Mouse (Mus musculus) left cerebral cortex, postnatal 14 days (tissue): ENCODE measurements around the gene Dda1. TPM values are rescaled to one million over a fixed set of nuclear protein-coding genes. Genes with fewer than 3 reads are reported as not detected.
"Not testable (repeated sequence)": the region's sequence is repeated elsewhere in the genome, so short reads cannot be mapped to it uniquely, and the experiment has no call there.

Experiments used
- DNase-seq, 2 experiments: peaks; one replicate each; pipeline ENCODE4 v3.0.0; 2021 to 2022; ENCODE audit warnings: low spot score in 2 of 2, mixed read lengths in 1 of 2
- intact Hi-C: fragments of 180-260 bp; cut with DNase I; formaldehyde crosslinking; loops from one replicate; pipeline ENCODE4 v1.15.1; 2025
- long read RNA-seq, 2 experiments: library from polyadenylated mRNA; stranded (forward); transcript quantifications; one replicate each; pipeline ENCODE4 v2.0.0; 2021
- total RNA-seq, 2 experiments: library from RNA; stranded (reverse); gene quantifications; 2 replicates each; pipeline ENCODE4 v1.2.3; 2021

Gene Dda1
- total RNA-seq = 100 to 1,000 TPM in 1 of 2 experiments, 10 to 100 TPM in 1; 96.0 to 106 TPM
- long read RNA-seq, experiment 1, transcript Dda1-204 (4 exons, 1,881 nt) = minor isoform, 22 of 263 reads
- long read RNA-seq, experiment 1, transcript Dda1-202 (5 exons, 1,933 nt) = major isoform, 189 of 263 reads
- long read RNA-seq, experiment 1, transcript Dda1-205 (5 exons, 1,929 nt) = minor isoform, 15 of 263 reads
- long read RNA-seq, experiment 1, partial matches to known transcripts = 1 of 263 reads
- long read RNA-seq, experiment 1, other reads (novel, unspliced or antisense) = 28 of 263 reads
- long read RNA-seq, experiment 2, transcript Dda1-204 (4 exons, 1,881 nt) = minor isoform, 22 of 261 reads
- long read RNA-seq, experiment 2, transcript Dda1-205 (5 exons, 1,929 nt) = minor isoform, 18 of 261 reads
- long read RNA-seq, experiment 2, transcript Dda1-202 (5 exons, 1,933 nt) = major isoform, 176 of 261 reads
- long read RNA-seq, experiment 2, partial matches to known transcripts = 1 of 261 reads
- long read RNA-seq, experiment 2, other reads (novel, unspliced or antisense) = 35 of 261 reads

GRCm38 (mm10) chr8:71468916-71469315 lies at the start of gene Dda1:
Gene Dda1 (plus strand): TSS chr8:71469199.
- DNase-seq = peak; percentile 98 to 99
- intact Hi-C loops = no loop called here

DNA sequence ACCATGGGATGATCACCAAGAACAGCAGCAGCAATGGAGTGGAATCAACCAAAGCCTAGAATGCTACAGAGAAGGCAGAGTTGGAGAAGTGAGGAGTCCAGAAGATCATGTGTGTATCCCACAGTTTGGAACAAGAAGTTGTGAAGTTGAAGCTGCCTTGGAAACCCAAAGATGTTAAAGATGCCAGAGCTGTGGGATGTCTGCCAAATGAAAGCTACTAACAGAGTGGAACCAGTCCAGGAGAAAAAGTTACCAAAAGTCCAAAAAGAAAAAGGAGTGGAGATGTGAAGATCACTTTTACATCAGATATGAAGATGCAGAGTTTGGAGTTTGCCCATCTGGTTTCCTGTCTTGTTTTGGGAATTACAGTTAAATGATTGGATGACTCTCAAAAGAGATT lies 46.9 kb upstream of the Dda1 start:
- DNase-seq = no peak
- intact Hi-C loops = no loop called here

DNA sequence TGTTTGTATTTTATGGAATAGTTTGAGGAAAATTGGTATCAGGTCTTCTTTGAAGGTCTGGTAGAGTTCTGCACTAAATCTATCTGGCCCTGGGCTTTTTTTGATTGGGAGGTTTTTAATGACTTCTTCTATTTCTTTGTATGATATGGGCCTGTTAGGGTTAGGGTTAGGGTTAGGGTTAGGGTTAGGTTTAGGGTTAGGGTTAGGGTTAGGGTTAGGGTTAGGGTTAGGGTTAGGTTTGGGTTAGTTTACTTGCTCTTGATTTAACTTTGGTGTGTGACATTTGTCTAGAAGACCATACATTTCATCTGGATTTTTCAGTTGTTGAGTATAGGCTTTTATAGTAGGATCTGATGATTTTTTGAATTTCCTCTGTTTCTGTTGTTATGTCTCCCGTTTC lies 36.1 kb upstream of the Dda1 start:
- DNase-seq, intact Hi-C loops: not testable (repeated sequence)

DNA sequence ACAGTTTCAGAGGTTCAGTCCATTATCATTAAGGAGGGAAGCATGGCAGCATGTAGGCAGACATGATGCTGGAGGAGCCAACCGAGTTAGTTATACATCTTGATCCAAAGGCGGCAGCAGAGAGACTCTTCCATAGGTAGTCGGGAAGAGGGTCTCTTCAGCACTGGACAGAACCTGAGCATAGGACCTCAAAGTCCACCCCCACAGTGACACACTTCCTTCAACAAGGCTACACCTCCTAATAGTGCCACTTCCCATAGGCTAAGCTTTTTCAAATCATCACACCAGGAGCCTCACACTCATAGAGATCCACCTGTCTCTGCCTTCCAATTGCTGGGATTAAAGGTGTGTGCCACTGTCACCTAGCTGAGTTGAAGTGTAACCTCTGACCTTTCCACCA lies 32.0 kb upstream of the Dda1 start:
- no peak for DNase-seq
- intact Hi-C loops = no loop called here

DNA sequence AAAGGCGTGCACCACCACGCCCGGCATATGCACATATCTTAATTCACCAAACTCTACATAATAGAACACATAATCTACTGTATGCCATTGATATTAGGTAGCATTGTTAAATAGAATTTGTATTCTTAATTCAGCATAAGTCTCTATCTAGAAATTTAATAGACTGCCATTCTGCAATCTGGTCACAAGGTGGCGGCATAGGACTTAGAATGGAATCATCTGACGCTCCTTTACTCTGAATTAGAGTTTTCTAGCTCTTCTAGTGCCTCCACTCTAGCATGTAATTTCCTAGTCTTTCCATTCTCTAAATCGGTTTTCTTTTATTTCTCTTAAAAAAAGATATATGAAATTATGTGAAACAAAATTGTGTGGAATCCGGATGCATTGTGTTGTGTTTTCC lies 27.6 kb upstream of the Dda1 start:
- peak; percentile 34 to 47 for DNase-seq
- intact Hi-C loops = loop anchor here (5.0 kb wide), 2 partner anchors 81 to 161 kb away; no protein-coding TSS in a partner anchor

- no peak for DNase-seq
- intact Hi-C loops = no loop called here
Observed at GRCm38 (mm10) chr8:71445096-71445495, 23.9 kb upstream of the Dda1 start.

GRCm38 (mm10) chr8:71451337-71451736 lies 17.7 kb upstream of the Dda1 start:
- intact Hi-C loops = no loop called here
- no peak for DNase-seq

DNA sequence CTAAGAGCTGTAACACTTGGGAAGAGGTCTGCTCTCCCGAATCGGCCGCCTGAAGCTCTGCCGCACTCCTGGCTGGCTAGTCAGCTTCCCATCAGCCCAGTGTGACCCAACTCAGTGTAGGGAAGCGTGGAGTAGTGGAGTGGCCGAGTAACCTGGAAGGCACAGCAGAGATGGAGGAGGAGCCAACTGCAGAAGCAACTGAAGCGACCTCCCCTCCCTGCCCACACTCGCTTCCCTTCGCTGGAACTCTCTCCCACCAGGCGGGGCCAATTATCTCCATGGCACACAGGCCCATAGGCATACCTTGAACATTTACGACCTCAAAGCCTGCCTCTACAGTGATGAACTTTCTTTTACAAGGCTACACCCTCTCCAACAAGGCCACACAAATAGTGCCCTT lies 17.2 kb upstream of the Dda1 start:
- intact Hi-C loops = no loop called here
- DNase-seq = no peak

DNA sequence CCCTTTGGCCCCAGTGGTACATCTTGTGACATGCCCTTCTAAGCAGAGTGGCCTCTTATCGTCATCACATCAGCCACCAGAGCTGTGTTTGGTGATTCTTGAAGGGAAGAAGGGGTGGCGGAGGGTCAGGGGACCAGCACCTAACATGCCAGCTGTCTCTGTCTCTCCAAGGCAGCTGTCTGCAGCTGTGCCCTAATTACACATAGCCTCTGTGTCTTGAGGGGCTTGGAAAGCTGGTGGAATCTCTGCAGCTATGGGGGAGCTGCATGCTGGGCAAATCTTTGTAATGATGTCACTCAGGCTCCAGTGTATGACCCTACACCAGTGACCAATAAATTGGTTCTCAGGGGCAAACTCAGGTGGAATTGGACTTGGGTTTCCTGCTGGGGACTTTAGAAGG lies 16.3 kb upstream of the Dda1 start:
- intact Hi-C loops = no loop called here
- DNase-seq = no peak

GRCm38 (mm10) chr8:71454668-71455067 lies 14.3 kb upstream of the Dda1 start:
- intact Hi-C loops = no loop called here
- peak in 1 of 2 experiments; percentile 0 for DNase-seq

DNA sequence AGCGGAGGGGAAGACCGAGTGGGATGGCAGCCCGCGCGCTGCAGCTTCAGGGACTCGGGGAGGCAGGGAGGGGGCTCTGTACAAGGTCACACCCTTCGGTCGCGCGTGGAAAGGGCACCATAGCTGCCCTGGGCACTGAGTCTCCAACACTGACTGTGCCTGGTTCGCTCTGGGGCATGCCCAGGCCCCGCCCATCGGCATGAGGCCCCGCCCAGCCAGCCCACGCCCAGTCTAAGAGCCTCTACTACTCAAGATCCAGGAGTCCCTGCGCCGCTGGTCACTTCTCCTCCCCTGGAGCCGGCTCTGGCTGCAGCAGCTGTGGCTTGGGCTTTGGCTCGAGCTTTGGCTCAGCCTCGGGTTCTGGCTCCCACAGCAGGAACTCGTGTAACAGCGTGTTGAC lies 12.1 kb upstream of the Dda1 start:
- peak in 1 of 2 experiments; percentile 5 for DNase-seq

GRCm38 (mm10) chr8:71457659-71458270 lies 11.2 kb upstream of the Dda1 start:
- no peak for DNase-seq
- intact Hi-C loops = no loop called here

More for the DNA sequence above, 12.1 kb upstream of the Dda1 start:
- intact Hi-C loops = no loop called here

GRCm38 (mm10) chr8:71460716-71461115 lies 8.3 kb upstream of the Dda1 start:
- no peak for DNase-seq
- intact Hi-C loops = loop anchor here (5.0 kb wide), 1 partner anchor 553 kb away; the partner anchor contains the start of gene Map1s

DNA sequence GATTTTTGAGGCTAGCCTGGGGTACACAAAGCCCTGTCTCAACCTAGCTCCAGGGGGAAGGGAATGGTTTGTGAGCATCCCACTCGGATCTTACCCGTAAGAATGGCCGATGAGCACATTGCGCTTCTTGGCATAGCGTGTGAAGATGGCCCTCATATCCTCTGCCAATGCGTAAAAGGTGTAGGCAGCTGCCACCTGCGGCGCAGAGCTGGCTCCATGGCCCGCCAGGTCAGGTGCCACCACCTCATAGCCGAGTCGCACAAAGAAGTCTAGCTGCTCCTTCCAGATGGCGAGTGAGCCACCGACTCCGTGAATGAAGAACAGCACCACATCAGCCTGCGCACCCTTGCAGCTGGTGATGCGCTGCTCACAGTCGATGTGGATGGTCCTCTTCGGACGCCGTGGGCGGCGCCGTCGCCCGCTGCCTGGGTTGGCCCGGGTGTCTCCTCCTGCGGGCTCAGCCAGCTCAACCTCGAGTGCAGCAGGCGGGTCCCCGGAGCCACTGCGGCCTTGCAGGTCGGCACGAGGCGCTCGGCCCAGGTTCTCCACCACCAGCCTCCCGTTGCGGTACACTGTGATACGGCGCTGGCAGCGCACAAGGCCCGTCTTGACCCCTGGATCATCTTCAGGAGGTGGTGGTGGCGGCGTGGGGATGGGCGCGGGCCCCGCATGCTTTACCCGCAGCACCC lies 7.7 kb upstream of the Dda1 start:
- no peak for DNase-seq
- intact Hi-C loops = loop anchor here (5.0 kb wide), 1 partner anchor 554 kb away; the partner anchor contains the start of gene Map1s

GRCm38 (mm10) chr8:71462191-71462590 lies 6.8 kb upstream of the Dda1 start:
- intact Hi-C loops = loop anchor here (5.0 kb wide), 1 partner anchor 555 kb away; the partner anchor contains the start of gene Map1s
- no peak for DNase-seq

DNA sequence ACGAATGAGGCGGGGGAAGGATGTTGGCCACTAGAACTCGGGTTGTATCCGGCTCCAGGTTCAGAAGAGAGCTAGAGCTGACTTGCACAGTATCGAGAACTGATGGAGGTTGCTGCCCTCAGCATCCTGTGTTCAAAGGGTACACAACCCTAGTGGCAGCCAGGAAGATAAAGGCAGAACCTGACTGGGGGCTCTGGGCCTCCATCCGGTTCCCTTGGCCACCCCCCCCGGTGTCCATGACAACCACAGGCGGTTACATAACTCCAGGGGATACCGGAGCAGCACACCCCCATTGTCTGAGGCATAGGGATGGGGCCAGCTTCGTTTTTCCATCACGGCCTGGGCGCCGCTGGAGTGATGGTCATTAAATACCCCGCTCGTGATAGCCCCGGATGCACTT lies 6.2 kb upstream of the Dda1 start:
- intact Hi-C loops = loop anchor here (5.0 kb wide), 1 partner anchor 555 kb away; the partner anchor contains the start of gene Map1s
- DNase-seq = peak in 1 of 2 experiments; percentile 76

- intact Hi-C loops = loop anchor here (5.0 kb wide), 1 partner anchor 556 kb away; the partner anchor contains the start of gene Map1s
- peak; percentile 98 to 99 for DNase-seq
Observed at GRCm38 (mm10) chr8:71463188-71464033, 5.6 kb upstream of the Dda1 start, which contains the start of gene Abhd8. Gene Abhd8 (minus strand): TSS chr8:71463655.
